Mouse (Mus musculus): Measurements from ENCODE around the gene Slc39a9. TPM values are rescaled to one million over a fixed set of nuclear protein-coding genes. Genes with fewer than 3 reads are reported as not detected.

Slc39a9 gene
- polyA plus RNA-seq, 1 experiment from 2014 or later, result 28.1 TPM

DNA sequence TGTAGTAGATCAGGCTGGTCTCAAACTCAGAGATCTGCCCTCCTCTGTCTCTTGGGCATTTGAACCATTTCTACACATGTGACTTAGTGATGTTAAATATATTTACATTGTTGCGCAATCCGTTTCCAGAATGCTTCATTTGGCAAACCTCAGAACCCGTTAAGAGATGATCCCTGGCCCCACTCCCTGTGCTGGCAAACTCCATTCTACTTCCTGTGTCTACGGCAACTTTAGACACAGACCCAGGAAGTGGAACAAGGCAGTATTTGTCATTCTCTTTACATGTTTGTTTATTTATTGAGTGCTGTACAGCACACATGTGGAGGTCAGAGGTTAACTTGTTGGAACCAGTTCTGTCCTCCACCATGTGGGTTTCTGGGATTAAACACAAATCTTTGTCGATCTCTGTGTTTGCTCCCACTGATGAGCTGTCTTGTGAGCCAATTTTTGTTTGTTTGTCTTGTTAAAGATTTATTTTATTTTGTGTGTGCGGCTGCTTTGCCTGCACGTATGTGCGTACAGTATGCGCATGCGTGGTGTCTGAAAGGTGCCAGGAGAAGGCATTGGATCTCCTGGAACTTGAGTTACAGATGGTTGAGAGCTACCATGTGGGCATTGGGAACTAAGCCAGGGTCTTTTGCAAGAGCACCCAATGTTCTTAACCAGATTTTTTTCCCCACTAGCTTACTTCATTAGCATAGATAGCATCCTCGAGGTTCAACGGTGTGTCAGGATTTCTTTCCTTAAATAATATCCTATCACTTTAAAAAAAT is 86.3 kb downstream of the Slc39a9 start:
- Histone ChIP-seq H3K9me3 (no peaks in the 10 kb centered on the region), H3K36me3 (no peaks in the 10 kb centered on the region), H3K9ac (no peak overlapping the region), H3K27me3 (replicated peaks) (no peaks in the 10 kb centered on the region), H3K4me2 (replicated peaks) (no peak overlapping the region), H3K4me1 (0 out of 2 replicates have a peak, but pooled peaks cover 3% of the 10 kb centered on the region), H3K4me3 (no peak overlapping the region), H3K27ac (no peak overlapping the region)
- WGBS, result 86% methylated on average over 12 of the region's 12 CpGs
- ATAC-seq (ENCODE audit: low FRiP score, low read depth), result no peak

DNA sequence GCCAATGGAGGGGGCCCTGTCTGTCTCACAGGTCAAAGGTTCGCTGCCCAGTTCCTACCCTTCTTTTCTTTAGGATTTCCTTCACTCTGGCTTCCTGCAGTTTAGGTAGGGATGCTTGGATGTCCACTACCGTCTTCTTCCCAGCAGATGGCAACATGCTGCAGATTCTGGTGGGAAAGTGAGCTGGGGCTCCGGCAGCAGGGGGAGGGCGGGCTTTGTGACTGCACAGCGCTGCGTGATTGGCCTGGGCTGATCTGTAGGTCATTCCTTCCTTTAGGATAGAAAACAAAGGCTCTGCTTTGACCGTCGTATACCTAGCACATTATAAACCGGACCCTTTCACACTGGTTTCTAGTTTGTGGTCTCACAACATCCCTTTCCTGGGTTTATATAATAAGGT is 86.9 kb downstream of the Slc39a9 start:
- Histone ChIP-seq H3K27ac (no peak overlapping the region), H3K4me3 (no peak overlapping the region), H3K4me1 (0 out of 2 replicates have a peak, but pooled peaks cover 4% of the 10 kb centered on the region), H3K36me3 (no peaks in the 10 kb centered on the region), H3K9ac (no peak overlapping the region), H3K27me3 (replicated peaks) (no peaks in the 10 kb centered on the region), H3K9me3 (no peaks in the 10 kb centered on the region), H3K4me2 (replicated peaks) (peak overlapping the region; percentile 10)
- WGBS, result 7% methylated on average over 9 of the region's 9 CpGs
- ATAC-seq (ENCODE audit: low FRiP score, low read depth), result peak; percentile 84

Other genes with a start within 250 kb of the Slc39a9 start
- 23.0 and 23.7 TPM in 2 replicates for gene Dcaf5, start 207.3 kb upstream of the Slc39a9 start, polyA plus RNA-seq (2016; fragmentation: Nextera tagmentation; extraction: Ambion mirVana)
- gene Exd2, start 180.8 kb upstream of the Slc39a9 start, polyA plus RNA-seq (2016; fragmentation: Nextera tagmentation; extraction: Ambion mirVana), result 46.3 and 52.6 TPM in 2 replicates
- gene Galnt16, start 125.6 kb upstream of the Slc39a9 start, polyA plus RNA-seq (2016; fragmentation: Nextera tagmentation; extraction: Ambion mirVana), result 21.7 and 22.6 TPM in 2 replicates
- 295 and 298 TPM in 2 replicates for gene Erh, start 458 bp downstream of the Slc39a9 start, polyA plus RNA-seq (2016; fragmentation: Nextera tagmentation; extraction: Ambion mirVana)
- 4.3 and 5.6 TPM in 2 replicates for gene Plekhd1, start 48.7 kb downstream of the Slc39a9 start, polyA plus RNA-seq (2016; fragmentation: Nextera tagmentation; extraction: Ambion mirVana)
- gene Ccdc177, start 116.8 kb downstream of the Slc39a9 start, polyA plus RNA-seq (2016; fragmentation: Nextera tagmentation; extraction: Ambion mirVana), result 4.2 and 4.7 TPM in 2 replicates
- gene Susd6, start 146.6 kb downstream of the Slc39a9 start, polyA plus RNA-seq (2016; fragmentation: Nextera tagmentation; extraction: Ambion mirVana), result 18.6 and 19.5 TPM in 2 replicates